Mouse (Mus musculus) stomach, postnatal 0 days (tissue): ENCODE results near the gene Mgarp. TPM values are rescaled to one million over a fixed set of nuclear protein-coding genes. Genes with fewer than 3 reads are reported as not detected.
"Not testable (repeated sequence)": the region's sequence is repeated elsewhere in the genome, so short reads cannot be mapped to it uniquely, and the experiment has no call there.

ENCODE experiments used
- ATAC-seq: fragments of 200-750 bp; cut with Nextera tagmentation; 2 replicates; pipeline ENCODE4 v1.8.0; 2017; ENCODE audit not compliant: low FRiP score, low TSS enrichment
- DNase-seq: peaks from one replicate; pipeline ENCODE4 v3.0.0-alpha.2; 2016; ENCODE audit warnings: low spot score
- H3K27ac ChIP-seq: fragments of 300-500 bp; sonication (generic); replicated peaks from 2 replicates; pipeline ENCODE4 v1.5.1; 2014; ENCODE audit warnings: mild to moderate bottlenecking, control low read depth
- H3K27me3 ChIP-seq: fragments of 300-500 bp; sonication (generic); 2 replicates; pipeline ENCODE4 v1.6.1; 2014; ENCODE audit warnings: low read length; ENCODE audit not compliant: control insufficient read depth, insufficient read depth
- H3K36me3 ChIP-seq: fragments of 300-500 bp; sonication (generic); 2 replicates; pipeline ENCODE4 v1.6.1; 2014; ENCODE audit warnings: low read length, mixed read lengths; ENCODE audit not compliant: control insufficient read depth, insufficient read depth
- H3K4me1 ChIP-seq: fragments of 300-500 bp; sonication (generic); replicated peaks from 2 replicates; pipeline ENCODE4 v1.6.1; 2014; ENCODE audit warnings: antibody characterized with exemption; ENCODE audit not compliant: control insufficient read depth, insufficient read depth
- H3K4me2 ChIP-seq: fragments of 300-500 bp; sonication (generic); replicated peaks from 2 replicates; pipeline ENCODE4 v1.6.1; 2014; ENCODE audit warnings: low read depth, mild to moderate bottlenecking, control low read depth, moderate library complexity
- H3K4me3 ChIP-seq: fragments of 300-500 bp; sonication (generic); 2 replicates; pipeline ENCODE4 v1.5.1; 2014; ENCODE audit warnings: low read depth, low read length, control low read depth
- H3K9ac ChIP-seq: fragments of 300-500 bp; sonication (generic); 2 replicates; pipeline ENCODE4 v1.6.1; 2014; ENCODE audit warnings: mild to moderate bottlenecking, low read length, control low read depth, mixed read lengths
- H3K9me3 ChIP-seq: fragments of 300-500 bp; sonication (generic); 2 replicates; pipeline ENCODE4 v1.6.1; 2016; ENCODE audit warnings: low read length; ENCODE audit not compliant: control insufficient read depth
- CTCF ChIP-seq: IDR thresholded peaks from 2 replicates; pipeline ENCODE4 v1.5.1; 2016; ENCODE audit warnings: antibody characterized with exemption, low read depth, mild to moderate bottlenecking, moderate library complexity
- EP300 ChIP-seq: optimal IDR thresholded peaks from 2 replicates; pipeline ENCODE3; 2016; ENCODE audit warnings: antibody characterized with exemption
- WGBS: fragments of 180-500 bp; shearing (Covaris S2); extraction: QIAGEN DNeasy Blood & Tissue Kit; methylation state at CpG from one replicate; pipeline ENCODE4 v1.1.7; 2014; 5-methylcytosine and 5-hydroxymethylcytosine counted together
- polyA plus RNA-seq: library from polyadenylated mRNA; unstranded; fragments of >200 nt; fragmentation: Nextera tagmentation; extraction: Ambion mirVana; gene quantifications from 2 replicates; pipeline ENCODE4 v1.2.1, GENCODE M21; 2015

Mgarp gene
- 0.73 and 0.82 TPM in 2 replicates for polyA plus RNA-seq

DNA sequence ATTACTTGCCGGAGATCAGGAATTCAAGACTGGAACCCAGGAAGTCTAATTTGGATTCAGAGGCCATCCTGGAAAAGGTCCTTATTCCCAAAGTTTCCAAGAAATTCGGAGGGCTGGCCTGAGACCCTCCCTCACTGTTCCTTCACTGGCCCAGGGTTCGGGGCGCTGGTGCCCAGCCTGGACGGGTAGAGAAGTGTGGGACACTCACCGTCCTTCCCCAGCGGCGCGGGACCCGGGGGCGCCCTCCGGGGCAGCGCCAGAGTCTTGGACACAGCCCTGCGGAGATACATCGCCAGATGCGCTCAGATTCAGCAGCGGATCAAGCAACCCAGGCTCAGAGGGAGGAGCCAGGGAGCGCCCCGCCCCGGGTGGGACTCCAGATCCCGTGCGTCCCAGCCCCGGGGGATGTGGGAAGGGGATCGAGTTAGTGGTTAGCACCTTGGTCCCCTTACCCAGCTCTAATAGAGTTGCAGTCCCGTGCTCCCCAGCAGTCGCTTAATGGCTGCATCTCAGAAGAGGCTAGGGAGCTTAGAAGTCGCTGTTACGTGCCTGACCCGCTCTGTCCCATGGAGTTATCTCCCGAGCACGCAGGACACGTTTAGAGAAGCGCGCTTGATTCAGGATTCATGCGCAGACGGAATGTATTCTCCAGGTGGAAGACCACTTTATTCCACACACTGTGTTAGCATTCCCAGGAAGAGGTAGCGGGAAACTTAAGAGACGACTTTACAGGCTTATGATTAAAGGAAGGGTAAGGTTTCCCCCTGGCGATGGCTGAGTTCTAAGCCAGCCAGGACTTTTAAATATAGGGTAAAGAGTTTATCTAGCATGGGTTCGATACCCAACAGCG is at the start of gene Mgarp:
Mgarp (minus strand) TSS at position 520 of the 850 bp plus-strand sequence.
- H3K9ac ChIP-seq, result peak within 1 kb of the TSS; percentile 54
- no peaks in the 10 kb centered on the region for H3K9me3 ChIP-seq
- no peak within 1 kb of the TSS for H3K27ac ChIP-seq
- DNase-seq (peak; percentile 58), ATAC-seq (peak; percentile 77)
- H3K4me1 ChIP-seq, result no peaks in the 10 kb centered on the region; the same call in 1 of the 2 replicates
- H3K36me3 ChIP-seq, result no peaks in the 10 kb centered on the region
- peak within 1 kb of the TSS; percentile 56 for H3K4me3 ChIP-seq
- peak within 1 kb of the TSS; percentile 78 for H3K4me2 ChIP-seq
- H3K27me3 ChIP-seq, result no peaks in the 10 kb centered on the region
- TF ChIP-seq EP300 (no peak), CTCF (peak; percentile 61)
- 3% methylated on average over 41 of the region's 41 CpGs for WGBS

DNA sequence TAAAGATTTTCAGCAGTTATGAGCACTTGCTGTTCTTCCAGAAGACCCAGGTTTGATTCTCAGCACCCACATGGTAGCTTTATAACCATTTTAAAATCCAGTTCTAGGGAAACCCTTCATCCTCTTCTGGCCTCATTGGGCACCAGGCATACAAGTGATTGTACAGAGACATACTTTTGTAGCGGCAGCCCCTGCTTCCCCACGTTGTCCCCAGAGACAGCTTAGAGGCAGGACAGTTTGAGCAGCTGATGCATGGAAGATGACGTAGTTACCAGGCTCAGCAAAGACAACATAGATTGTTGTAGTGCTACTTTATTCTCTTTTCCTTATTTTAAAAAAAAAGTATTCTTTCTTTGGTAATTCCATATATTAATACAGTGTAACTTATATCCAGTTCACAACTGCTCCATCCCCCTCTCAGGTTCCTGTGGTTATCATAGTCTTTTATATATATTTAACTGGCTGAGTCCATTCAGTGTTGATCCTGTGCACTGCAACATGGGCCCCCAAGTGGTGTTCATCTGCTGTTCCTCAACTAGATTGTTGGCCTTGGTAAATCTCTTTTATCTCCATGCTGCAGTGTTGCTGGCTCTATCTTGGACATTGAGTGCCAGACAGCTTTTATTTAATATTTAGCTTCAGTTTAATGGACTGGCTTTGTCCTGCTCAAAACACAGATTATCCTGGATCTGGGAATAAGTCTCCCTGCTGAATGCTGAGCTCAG is 38.5 kb upstream of the Mgarp start:
- H3K36me3 ChIP-seq, result peaks cover 2% of the 10 kb centered on the region; the same call in 1 of the 2 replicates
- H3K9me3 ChIP-seq, result no peaks in the 10 kb centered on the region
- H3K9ac ChIP-seq, result no peak overlapping the region
- no peaks in the 10 kb centered on the region for H3K27me3 ChIP-seq
- H3K4me3 ChIP-seq, result no peak overlapping the region
- H3K4me1 ChIP-seq, result no peaks in the 10 kb centered on the region
- WGBS, result 94% methylated on average over 3 of the region's 3 CpGs
- TF ChIP-seq EP300, result no peak
- TF ChIP-seq CTCF, result no peak
- no peak overlapping the region for H3K4me2 ChIP-seq
- no peak overlapping the region for H3K27ac ChIP-seq
- no peak for ATAC-seq
- DNase-seq, result no peak

DNA sequence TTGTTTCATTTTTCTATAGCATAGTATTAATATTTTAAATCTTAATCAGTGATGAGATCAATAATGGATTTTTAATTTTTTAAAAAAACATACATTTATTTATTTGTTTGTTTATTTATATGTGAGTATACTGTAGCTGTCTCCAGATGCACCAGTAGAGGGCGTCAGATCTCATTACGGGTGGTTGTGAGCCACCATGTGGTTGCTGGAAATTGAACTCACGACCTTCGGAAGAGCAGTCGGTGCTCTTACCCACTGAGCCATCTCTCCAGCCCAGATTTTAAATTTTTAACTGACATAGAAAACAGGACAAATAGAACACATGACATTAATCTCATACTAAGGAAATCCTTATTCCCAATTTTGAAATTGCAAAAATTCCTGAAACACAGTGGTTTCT is 37.8 kb upstream of the Mgarp start:
- 0 out of 2 replicates have a peak, but pooled peaks have one; percentile 8 for TF ChIP-seq CTCF
- not testable (repeated sequence) for H3K27ac ChIP-seq, DNase-seq, ATAC-seq, H3K4me1 ChIP-seq, H3K4me2 ChIP-seq, H3K27me3 ChIP-seq, H3K9ac ChIP-seq, H3K9me3 ChIP-seq, H3K4me3 ChIP-seq, H3K36me3 ChIP-seq
- WGBS, result 84% methylated on average over 5 of the region's 5 CpGs

DNA sequence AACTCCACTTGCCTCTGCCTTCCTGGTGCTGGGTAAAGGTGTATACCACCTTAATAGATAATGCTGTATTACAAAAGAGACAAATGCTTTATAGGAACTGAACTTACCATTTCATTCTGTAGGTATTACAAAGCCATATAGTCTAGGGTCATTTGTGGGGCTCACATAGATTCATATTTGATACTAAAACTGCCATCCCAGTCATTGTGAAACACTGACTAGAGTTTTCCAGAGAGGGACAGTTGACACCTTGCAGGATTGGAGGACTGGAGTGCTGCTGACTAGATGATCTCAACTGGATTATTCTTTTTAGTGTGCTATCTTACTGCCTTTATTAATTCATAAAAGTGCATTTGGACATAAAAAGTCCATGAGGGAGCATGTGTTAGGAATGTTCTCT is 28.9 kb upstream of the Mgarp start:
- Histone ChIP-seq H3K36me3 (no peaks in the 10 kb centered on the region), H3K9ac (no peak overlapping the region), H3K9me3 (no peaks in the 10 kb centered on the region), H3K27me3 (no peaks in the 10 kb centered on the region), H3K4me1 (no peaks in the 10 kb centered on the region), H3K27ac (no peak overlapping the region), H3K4me2 (no peak overlapping the region), H3K4me3 (no peak overlapping the region)
- ATAC-seq (no peak), DNase-seq (no peak)
- no peak for TF ChIP-seq CTCF
- TF ChIP-seq EP300, result no peak

DNA sequence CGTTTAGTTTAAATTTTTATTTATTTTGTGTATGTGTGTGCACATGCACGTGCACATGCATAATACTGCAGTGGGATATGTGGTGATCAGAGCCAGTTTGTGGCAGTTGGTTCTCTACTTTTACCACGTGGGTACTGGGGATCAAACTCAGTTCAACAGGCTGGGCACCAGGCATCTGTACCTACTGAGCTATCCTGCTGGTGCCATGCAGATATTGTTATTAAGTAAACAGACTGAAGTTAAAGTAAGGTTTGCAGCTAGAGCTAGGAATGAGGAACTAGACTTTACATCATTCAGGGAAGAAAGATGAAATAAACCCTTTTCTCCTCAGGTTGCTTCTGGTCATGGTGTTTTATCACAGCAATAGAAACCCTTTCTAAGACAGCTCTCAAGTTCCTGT is 25.4 kb upstream of the Mgarp start:
- no peak overlapping the region for H3K27ac ChIP-seq
- no peak overlapping the region for H3K4me2 ChIP-seq
- no peaks in the 10 kb centered on the region for H3K36me3 ChIP-seq
- no peak overlapping the region for H3K4me3 ChIP-seq
- no peak overlapping the region for H3K9ac ChIP-seq
- no peak for DNase-seq
- 62% methylated on average over 3 of the region's 3 CpGs for WGBS
- no peaks in the 10 kb centered on the region for H3K9me3 ChIP-seq
- TF ChIP-seq EP300 (no peak), CTCF (no peak)
- H3K27me3 ChIP-seq, result no peaks in the 10 kb centered on the region
- no peaks in the 10 kb centered on the region for H3K4me1 ChIP-seq
- no peak for ATAC-seq

DNA sequence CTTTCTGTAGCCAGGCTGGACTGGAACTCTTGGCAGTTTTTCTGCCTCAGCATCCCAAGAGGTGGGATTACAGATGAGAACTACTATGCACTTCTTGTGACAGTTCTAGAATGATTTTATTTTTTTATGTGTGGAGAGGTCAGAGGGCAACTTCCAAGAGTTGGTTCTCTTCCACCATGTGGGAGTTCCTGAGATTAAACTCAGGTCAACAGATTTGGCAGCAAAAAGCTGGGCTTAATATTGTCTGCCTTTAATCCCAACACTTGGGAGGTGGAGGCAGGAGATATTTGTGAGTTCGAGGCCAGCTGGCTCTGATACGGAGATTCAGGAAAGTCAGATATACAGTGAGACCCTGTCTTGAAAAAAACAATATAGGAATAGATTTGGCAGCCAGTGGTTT is 21.4 kb upstream of the Mgarp start:
- no peak overlapping the region for H3K4me2 ChIP-seq
- H3K9me3 ChIP-seq, result no peaks in the 10 kb centered on the region
- H3K4me3 ChIP-seq, result no peak overlapping the region
- no peaks in the 10 kb centered on the region for H3K36me3 ChIP-seq
- TF ChIP-seq EP300 (no peak), CTCF (no peak)
- no peak overlapping the region for H3K9ac ChIP-seq
- H3K4me1 ChIP-seq, result 0 out of 2 replicates have a peak, but pooled peaks cover 4% of the 10 kb centered on the region
- WGBS, result 43% methylated on average over 2 of the region's 2 CpGs
- no peaks in the 10 kb centered on the region for H3K27me3 ChIP-seq
- no peak overlapping the region for H3K27ac ChIP-seq
- DNase-seq, result no peak
- ATAC-seq, result no peak
